Mouse (Mus musculus) midbrain, embryonic 10.5 days (tissue): ENCODE measurements around the gene Vmn1r129. TPM values are rescaled to one million over a fixed set of nuclear protein-coding genes. Genes with fewer than 3 reads are reported as not detected.
"Not testable (repeated sequence)": the region's sequence is repeated elsewhere in the genome, so short reads cannot be mapped to it uniquely, and the experiment has no call there.

Experiments
- DNase-seq: peaks from one replicate; pipeline ENCODE4 v3.0.0-alpha.2; 2017; ENCODE audit warnings: low spot score
- H3K27ac ChIP-seq: fragments of 300-500 bp; sonication (generic); replicated peaks from 2 replicates; pipeline ENCODE4 v1.5.1; 2016; ENCODE audit warnings: mild to moderate bottlenecking
- H3K27me3 ChIP-seq: fragments of 300-500 bp; sonication (generic); 2 replicates; pipeline ENCODE4 v1.6.1; 2016; ENCODE audit warnings: low read depth, mild to moderate bottlenecking; ENCODE audit not compliant: poor library complexity, severe bottlenecking
- H3K36me3 ChIP-seq: fragments of 300-500 bp; sonication (generic); 2 replicates; pipeline ENCODE4 v1.6.1; 2016; ENCODE audit warnings: mild to moderate bottlenecking, moderate library complexity
- H3K4me1 ChIP-seq: fragments of 300-500 bp; sonication (generic); 2 replicates; pipeline ENCODE4 v1.6.1; 2016
- H3K4me3 ChIP-seq: fragments of 300-500 bp; sonication (generic); 2 replicates; pipeline ENCODE4 v1.5.1; 2016; ENCODE audit warnings: mild to moderate bottlenecking, moderate library complexity
- H3K9me3 ChIP-seq: fragments of 300-500 bp; sonication (generic); replicated peaks from 2 replicates; pipeline ENCODE4 v1.6.1; 2016; ENCODE audit warnings: mild to moderate bottlenecking
- WGBS: fragments of 180-500 bp; shearing (Covaris S2); methylation state at CpG from one replicate; pipeline ENCODE4 v1.1.7; 2016; 5-methylcytosine and 5-hydroxymethylcytosine counted together
- polyA plus RNA-seq: library from polyadenylated mRNA; unstranded; fragments of >200 nt; fragmentation: Nextera tagmentation; extraction: Ambion mirVana; gene quantifications from 2 replicates; pipeline ENCODE4 v1.2.1, GENCODE M21; 2016

Vmn1r129 gene
- not detected in 2 replicates for polyA plus RNA-seq

GRCm38 (mm10) chr7:21361191-21361590, at the start of gene Vmn1r129:
TSS of gene Vmn1r129 (minus strand) at chr7:21361291.
- not testable (repeated sequence) for H3K9me3 ChIP-seq, DNase-seq, H3K27me3 ChIP-seq, H3K4me1 ChIP-seq, H3K4me3 ChIP-seq, H3K36me3 ChIP-seq, H3K27ac ChIP-seq
- no CpG with 5 or more reads among the region's 1 CpGs for WGBS

GRCm38 (mm10) chr7:21349073-21349472, 12.0 kb downstream of the Vmn1r129 start, which contains the start of gene Vmn1r128:
TSS of gene Vmn1r128 (plus strand) at chr7:21349373.
- WGBS, result 78% methylated on average over 1 of the region's 1 CpGs
- H3K27me3 ChIP-seq, DNase-seq, H3K4me1 ChIP-seq, H3K36me3 ChIP-seq, H3K9me3 ChIP-seq, H3K27ac ChIP-seq, H3K4me3 ChIP-seq: not testable (repeated sequence)

GRCm38 (mm10) chr7:21319761-21320160, 41.3 kb downstream of the Vmn1r129 start, which contains the start of gene Vmn1r127:
TSS of gene Vmn1r127 (minus strand) at chr7:21319861.
- H3K36me3 ChIP-seq, H3K4me1 ChIP-seq, H3K4me3 ChIP-seq, H3K9me3 ChIP-seq, DNase-seq, H3K27me3 ChIP-seq, H3K27ac ChIP-seq: not testable (repeated sequence)
- no CpG with 5 or more reads among the region's 3 CpGs for WGBS

Other genes with a start within 250 kb of the Vmn1r129 start
- gene Vmn1r122, start 227.2 kb downstream of the Vmn1r129 start, polyA plus RNA-seq, result not detected in 2 replicates
- not detected in 2 replicates for gene Vmn1r123, start 199.1 kb downstream of the Vmn1r129 start, polyA plus RNA-seq
- gene Gm5157, start 170.9 kb downstream of the Vmn1r129 start, polyA plus RNA-seq, result not detected in 2 replicates
- not detected in 2 replicates for gene Vmn1r124, start 100.7 kb downstream of the Vmn1r129 start, polyA plus RNA-seq
- not detected in 2 replicates for gene Vmn1r125, start 89.1 kb downstream of the Vmn1r129 start, polyA plus RNA-seq
- gene Vmn1r126, start 59.8 kb downstream of the Vmn1r129 start, polyA plus RNA-seq, result not detected in 2 replicates
- gene Vmn1r127, start 41.4 kb downstream of the Vmn1r129 start, polyA plus RNA-seq, result not detected in 2 replicates
- gene Vmn1r128, start 11.9 kb downstream of the Vmn1r129 start, polyA plus RNA-seq, result not detected in 2 replicates
- gene Gm6882, start 71.5 kb upstream of the Vmn1r129 start, polyA plus RNA-seq, result not detected in 2 replicates
- not detected in 2 replicates for gene Vmn1r130, start 150.5 kb upstream of the Vmn1r129 start, polyA plus RNA-seq
- not detected in 2 replicates for gene Vmn1r131, start 184.8 kb upstream of the Vmn1r129 start, polyA plus RNA-seq